Mouse (Mus musculus) ES-E14 (cell line): ENCODE results near the gene Pdcd5. TPM values are rescaled to one million over a fixed set of nuclear protein-coding genes. Genes with fewer than 3 reads are reported as not detected.
A peak's percentile ranks its signal among the peaks of the same experiment; 100 is the strongest.

Experiments used
- DNase-seq: peaks from one replicate; pipeline ENCODE4 v3.0.0-alpha.2; 2013; ENCODE audit warnings: low read depth, low spot score
- H3K27ac ChIP-seq: 2 replicates; pipeline ENCODE4 v1.5.1; 2012; ENCODE audit warnings: low read depth, mild to moderate bottlenecking, low read length, moderate library complexity, mixed read lengths; ENCODE audit not compliant: poor library complexity, insufficient read depth, severe bottlenecking
- H3K36me3 ChIP-seq: 2 replicates; pipeline ENCODE4 v1.6.1; 2012; ENCODE audit warnings: mild to moderate bottlenecking, low read length, moderate library complexity, mixed read lengths; ENCODE audit not compliant: control insufficient read depth, poor library complexity, insufficient read depth, severe bottlenecking
- H3K4me1 ChIP-seq, 2 experiments: fragments of 150-350 bp in 1 of 2; sonication (generic) in 1 of 2; 2 replicates each; pipeline ENCODE4 v1.6.1; 2012; ENCODE audit warnings: low read length in 2 of 2, mild to moderate bottlenecking in 1 of 2, mixed read lengths in 1 of 2; ENCODE audit not compliant: control insufficient read depth in 2 of 2, insufficient read depth in 2 of 2, poor library complexity in 1 of 2
- H3K4me3 ChIP-seq, 2 experiments: fragments of 150-350 bp in 1 of 2; sonication (generic) in 1 of 2; 2 replicates each; pipeline ENCODE4 v1.5.1; 2012; ENCODE audit warnings: low read length in 2 of 2, low read depth in 1 of 2, mild to moderate bottlenecking in 1 of 2, mixed read lengths in 1 of 2; ENCODE audit not compliant: insufficient read depth in 1 of 2, poor library complexity in 1 of 2, severe bottlenecking in 1 of 2
- H3K9ac ChIP-seq: 2 replicates; pipeline ENCODE4 v1.6.1; 2012; ENCODE audit warnings: low read depth, mild to moderate bottlenecking, low read length, mixed read lengths; ENCODE audit not compliant: poor library complexity, insufficient read depth, severe bottlenecking
- H3K9me3 ChIP-seq: fragments of 150-350 bp; sonication (generic); 2 replicates; pipeline ENCODE4 v1.6.1; 2012; ENCODE audit warnings: low read depth, mild to moderate bottlenecking, low read length; ENCODE audit not compliant: control insufficient read depth, insufficient read depth
- CHD2 ChIP-seq: IDR thresholded peaks from 2 replicates; pipeline ENCODE4 v1.6.1; 2014; ENCODE audit warnings: mild to moderate bottlenecking, low read depth, low read length, inconsistent platforms
- HCFC1 ChIP-seq: IDR thresholded peaks from 2 replicates; pipeline ENCODE4 v1.6.1; 2012; ENCODE audit warnings: low read length, inconsistent platforms, borderline replicate concordance; ENCODE audit not compliant: insufficient read depth
- MAFK ChIP-seq: IDR thresholded peaks from 2 replicates; pipeline ENCODE4 v1.6.1; 2014; ENCODE audit warnings: mild to moderate bottlenecking, low read depth, low read length, inconsistent platforms; ENCODE audit not compliant: insufficient read depth
- ZC3H11A ChIP-seq: IDR thresholded peaks from 2 replicates; pipeline ENCODE4 v1.6.1; 2012; ENCODE audit warnings: low read depth, mild to moderate bottlenecking, inconsistent platforms, low read length, borderline replicate concordance
- ZNF384 ChIP-seq: IDR thresholded peaks from 2 replicates; pipeline ENCODE4 v1.6.1; 2012; ENCODE audit warnings: low read depth, low read length, inconsistent platforms
- in situ Hi-C, 2 experiments: fragments of 600-800 bp; cut with MboI; formaldehyde crosslinking; loops; one replicate each; pipeline ENCODE4 v1.15.1; 2025; ENCODE audit warnings: low sequenced_read_pairs in 2 of 2, inconsistent platforms in 1 of 2; ENCODE audit not compliant: unreplicated experiment in 2 of 2
- total RNA-seq: library from RNA; depleted of rRNA; stranded (reverse); fragments of 300-350 nt; gene quantifications from 2 replicates; pipeline ENCODE4 v1.2.3, GENCODE M21; 2012

Gene Pdcd5
- total RNA-seq, 1 experiment, result 164 TPM

GRCm38 (mm10) chr7:35659173-35659572 lies 11.9 kb upstream of the Pdcd5 start:
- no peak overlapping the region for H3K27ac ChIP-seq
- H3K9me3 ChIP-seq, result no peaks in the 10 kb centered on the region
- H3K4me1 ChIP-seq, result peaks cover 2 to 11% of the 10 kb centered on the region in 2 experiments; a peak in 2 of 4 replicates
- H3K4me3 ChIP-seq, result no peak overlapping the region
- H3K9ac ChIP-seq, result no peak overlapping the region
- H3K36me3 ChIP-seq, result no peaks in the 10 kb centered on the region
- TF ChIP-seq ZC3H11A (peak; percentile 49; the same call in 1 of the 2 replicates), MAFK (no peak)
- in situ Hi-C loops, result no loop called here
- DNase-seq, result no peak

DNA sequence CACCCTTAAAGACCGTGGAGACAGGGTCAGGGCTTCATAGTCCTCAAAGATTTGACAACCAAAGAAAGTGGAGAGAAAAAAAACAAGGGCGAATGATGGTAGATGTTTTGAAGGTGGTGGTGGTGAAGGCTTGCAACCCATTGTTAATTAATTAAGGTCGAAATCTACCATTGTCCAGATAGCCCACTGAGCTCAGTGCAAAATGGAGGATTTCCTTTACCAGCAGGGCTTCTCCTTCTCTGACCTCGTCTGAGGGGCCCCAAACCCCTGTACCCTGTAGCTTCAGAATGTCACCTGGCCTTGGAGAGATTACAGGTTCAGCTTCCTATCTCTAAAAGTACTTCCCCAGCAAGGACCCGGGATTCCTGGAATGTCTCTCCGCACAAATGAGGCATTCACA lies 10.5 kb upstream of the Pdcd5 start:
- TF ChIP-seq HCFC1 (no peak), MAFK (no peak), CHD2 (no peak), ZNF384 (no peak), ZC3H11A (no peak)

GRCm38 (mm10) chr7:35651583-35652270 lies 4.4 kb upstream of the Pdcd5 start:
- Histone ChIP-seq H3K36me3 (no peaks in the 10 kb centered on the region), H3K4me3 (no peak overlapping the region), H3K9ac (no peak overlapping the region), H3K9me3 (no peaks in the 10 kb centered on the region), H3K27ac (no peak overlapping the region), H3K4me1 (peaks cover 0 to 3% of the 10 kb centered on the region in 2 experiments; a peak in 1 of 4 replicates)
- TF ChIP-seq MAFK, result no peak
- TF ChIP-seq ZC3H11A, result no peak
- TF ChIP-seq ZNF384, result no peak
- TF ChIP-seq HCFC1, result no peak
- no peak for TF ChIP-seq CHD2
- in situ Hi-C loops, result no loop called here
- DNase-seq, result no peak

More for the DNA sequence above, 10.5 kb upstream of the Pdcd5 start:
- Histone ChIP-seq H3K4me3 (no peak overlapping the region), H3K9ac (no peak overlapping the region), H3K4me1 (peaks cover 2 to 11% of the 10 kb centered on the region in 2 experiments; a peak in 2 of 4 replicates), H3K27ac (no peak overlapping the region), H3K9me3 (no peaks in the 10 kb centered on the region), H3K36me3 (no peaks in the 10 kb centered on the region)
- no peak for DNase-seq
- in situ Hi-C loops, result no loop called here

- no peaks in the 10 kb centered on the region for H3K9me3 ChIP-seq
- no peak overlapping the region for H3K9ac ChIP-seq
- no peak overlapping the region for H3K27ac ChIP-seq
- H3K4me3 ChIP-seq, result no peak overlapping the region
- peaks cover 0 to 2% of the 10 kb centered on the region in 2 experiments; a peak in 1 of 4 replicates for H3K4me1 ChIP-seq
- H3K36me3 ChIP-seq, result no peaks in the 10 kb centered on the region
- in situ Hi-C loops, result no loop called here
- DNase-seq, result no peak
- TF ChIP-seq ZNF384 (no peak), CHD2 (no peak), ZC3H11A (no peak), MAFK (no peak), HCFC1 (no peak)
These were observed 3.5 kb upstream of the Pdcd5 start for GRCm38 (mm10) chr7:35650716-35651410.
